Mouse (Mus musculus) testis, adult 2 months (tissue): ENCODE measurements around the gene Vps13a. TPM values are rescaled to one million over a fixed set of nuclear protein-coding genes. Genes with fewer than 3 reads are reported as not detected.

ENCODE experiments used
- H3K27ac ChIP-seq: fragments of 200-500 bp; 2 replicates; pipeline ENCODE4 v1.5.1; 2012; ENCODE audit warnings: low read depth, low read length; ENCODE audit not compliant: control insufficient read depth, insufficient read depth
- H3K27me3 ChIP-seq: fragments of 200-500 bp; 2 replicates; pipeline ENCODE4 v1.6.1; 2012; ENCODE audit warnings: mild to moderate bottlenecking, low read length, moderate library complexity; ENCODE audit not compliant: control insufficient read depth, insufficient read depth
- H3K36me3 ChIP-seq: fragments of 200-500 bp; 2 replicates; pipeline ENCODE4 v1.6.1; 2012; ENCODE audit warnings: mild to moderate bottlenecking, low read length; ENCODE audit not compliant: control insufficient read depth, insufficient read depth
- H3K4me1 ChIP-seq: fragments of 200-500 bp; 2 replicates; pipeline ENCODE4 v1.6.1; 2012; ENCODE audit warnings: low read length; ENCODE audit not compliant: control insufficient read depth, insufficient read depth
- H3K4me3 ChIP-seq: fragments of 200-500 bp; 2 replicates; pipeline ENCODE4 v1.5.1; 2012; ENCODE audit warnings: low read depth, mild to moderate bottlenecking, low read length, moderate library complexity, mixed read lengths; ENCODE audit not compliant: control insufficient read depth
- CTCF ChIP-seq: fragments of 200-500 bp; IDR thresholded peaks from 2 replicates; pipeline ENCODE4 v1.5.1; 2012; ENCODE audit warnings: low read depth, mild to moderate bottlenecking, inconsistent platforms, low read length, moderate library complexity; ENCODE audit not compliant: control insufficient read depth, insufficient read depth, insufficient replicate concordance
- POLR2A ChIP-seq: fragments of 200-500 bp; IDR thresholded peaks from 2 replicates; pipeline ENCODE4 v1.6.1; 2012; ENCODE audit warnings: low read depth, mild to moderate bottlenecking, inconsistent platforms, low read length, moderate library complexity; ENCODE audit not compliant: control insufficient read depth
- polyA plus RNA-seq: library from polyadenylated mRNA; depleted of rRNA; stranded (reverse); fragments of >200 nt; gene quantifications from 2 replicates; pipeline ENCODE4 v1.2.3, GENCODE M21; 2012

The Vps13a gene
- polyA plus RNA-seq, 1 experiment = 23.4 TPM

GRCm38 (mm10) chr19:16684210-16684609 lies 96.5 kb downstream of the Vps13a start:
- Histone ChIP-seq H3K27ac (no peak overlapping the region), H3K27me3 (no peaks in the 10 kb centered on the region), H3K36me3 (no peaks in the 10 kb centered on the region; the same call in 1 of the 2 replicates), H3K4me1 (no peaks in the 10 kb centered on the region), H3K4me3 (no peak overlapping the region)
- TF ChIP-seq CTCF (no peak), POLR2A (no peak)

GRCm38 (mm10) chr19:16625610-16626395 lies 154.9 kb downstream of the Vps13a start:
- H3K36me3 ChIP-seq = no peaks in the 10 kb centered on the region; the same call in 1 of the 2 replicates
- H3K27me3 ChIP-seq = no peaks in the 10 kb centered on the region
- TF ChIP-seq CTCF (no peak), POLR2A (no peak)
- no peak overlapping the region for H3K27ac ChIP-seq
- no peak overlapping the region for H3K4me3 ChIP-seq
- H3K4me1 ChIP-seq = no peaks in the 10 kb centered on the region

GRCm38 (mm10) chr19:16624994-16625393 lies 155.7 kb downstream of the Vps13a start:
- Histone ChIP-seq H3K4me3 (no peak overlapping the region), H3K27ac (no peak overlapping the region), H3K4me1 (no peaks in the 10 kb centered on the region), H3K36me3 (no peaks in the 10 kb centered on the region; the same call in 1 of the 2 replicates), H3K27me3 (no peaks in the 10 kb centered on the region)
- TF ChIP-seq CTCF = no peak

- H3K36me3 ChIP-seq = no peaks in the 10 kb centered on the region
- no peaks in the 10 kb centered on the region for H3K4me1 ChIP-seq
- no peak overlapping the region for H3K27ac ChIP-seq
- TF ChIP-seq CTCF (no peak), POLR2A (no peak)
- H3K27me3 ChIP-seq = no peaks in the 10 kb centered on the region
- H3K4me3 ChIP-seq = no peak overlapping the region
These were observed 157.6 kb downstream of the Vps13a start for GRCm38 (mm10) chr19:16623154-16623553.

GRCm38 (mm10) chr19:16607634-16608033 lies 173.1 kb downstream of the Vps13a start:
- Histone ChIP-seq H3K4me1 (no peaks in the 10 kb centered on the region; the same call in 1 of the 2 replicates), H3K4me3 (no peak overlapping the region), H3K27me3 (no peaks in the 10 kb centered on the region), H3K36me3 (no peaks in the 10 kb centered on the region), H3K27ac (no peak overlapping the region)
- TF ChIP-seq CTCF (no peak), POLR2A (no peak)

- TF ChIP-seq POLR2A = no peak
- no peak for TF ChIP-seq CTCF
- Histone ChIP-seq H3K4me1 (peaks cover 2% of the 10 kb centered on the region; the same call in 1 of the 2 replicates), H3K4me3 (no peak overlapping the region)
These were observed 178.7 kb downstream of the Vps13a start for GRCm38 (mm10) chr19:16602026-16602425.

GRCm38 (mm10) chr19:16599298-16599970 lies 181.3 kb downstream of the Vps13a start:
- Histone ChIP-seq H3K36me3 (no peaks in the 10 kb centered on the region), H3K4me3 (no peak overlapping the region), H3K27me3 (no peaks in the 10 kb centered on the region), H3K27ac (no peak overlapping the region), H3K4me1 (peaks cover 2% of the 10 kb centered on the region; the same call in 1 of the 2 replicates)
- TF ChIP-seq POLR2A = no peak
- peak; percentile 62; the same call in 1 of the 2 replicates for TF ChIP-seq CTCF

More at GRCm38 (mm10) chr19:16602026-16602425, 178.7 kb downstream of the Vps13a start:
- Histone ChIP-seq H3K36me3 (no peaks in the 10 kb centered on the region), H3K27ac (no peak overlapping the region), H3K27me3 (no peaks in the 10 kb centered on the region)
